Mouse (Mus musculus) liver, postnatal 0 days (tissue): Measurements from ENCODE around the gene Ptger3.

Source experiments
- CTCF ChIP-seq: sonication (generic); IDR thresholded peaks from 2 replicates; pipeline ENCODE4 v1.5.1; 2016; ENCODE audit warnings: antibody characterized with exemption, low read depth
- EP300 ChIP-seq: IDR thresholded peaks from 2 replicates; pipeline ENCODE4 v1.6.1; 2016; ENCODE audit warnings: antibody characterized with exemption, low read depth, mild to moderate bottlenecking

- no peak for TF ChIP-seq CTCF
- no peak for TF ChIP-seq EP300
These were observed 46.9 kb downstream of the Ptger3 start for GRCm38 (mm10) chr3:157613542-157613941.
